Mouse (Mus musculus) neutrophil, adult 5-6 weeks (primary cell): Measurements from ENCODE around the gene Cryl1. TPM values are rescaled to one million over a fixed set of nuclear protein-coding genes. Genes with fewer than 3 reads are reported as not detected.

Experiments
- ATAC-seq: fragments of 151-379, 151-347 bp; 2 replicates; pipeline ENCODE4 v1.8.0; 2017; ENCODE audit warnings: mild to moderate bottlenecking, moderate TSS enrichment; ENCODE audit not compliant: insufficient number of reproducible peaks, poor library complexity, low FRiP score, severe bottlenecking; ENCODE audit errors: extremely low read depth
- total RNA-seq: library from RNA; stranded (forward); fragments of 200-1000 nt; gene quantifications from 2 replicates; pipeline ENCODE4 v1.2.3, GENCODE M21; 2017

Cryl1 gene
- total RNA-seq: 7.2 and 8.7 TPM in 2 replicates

DNA sequence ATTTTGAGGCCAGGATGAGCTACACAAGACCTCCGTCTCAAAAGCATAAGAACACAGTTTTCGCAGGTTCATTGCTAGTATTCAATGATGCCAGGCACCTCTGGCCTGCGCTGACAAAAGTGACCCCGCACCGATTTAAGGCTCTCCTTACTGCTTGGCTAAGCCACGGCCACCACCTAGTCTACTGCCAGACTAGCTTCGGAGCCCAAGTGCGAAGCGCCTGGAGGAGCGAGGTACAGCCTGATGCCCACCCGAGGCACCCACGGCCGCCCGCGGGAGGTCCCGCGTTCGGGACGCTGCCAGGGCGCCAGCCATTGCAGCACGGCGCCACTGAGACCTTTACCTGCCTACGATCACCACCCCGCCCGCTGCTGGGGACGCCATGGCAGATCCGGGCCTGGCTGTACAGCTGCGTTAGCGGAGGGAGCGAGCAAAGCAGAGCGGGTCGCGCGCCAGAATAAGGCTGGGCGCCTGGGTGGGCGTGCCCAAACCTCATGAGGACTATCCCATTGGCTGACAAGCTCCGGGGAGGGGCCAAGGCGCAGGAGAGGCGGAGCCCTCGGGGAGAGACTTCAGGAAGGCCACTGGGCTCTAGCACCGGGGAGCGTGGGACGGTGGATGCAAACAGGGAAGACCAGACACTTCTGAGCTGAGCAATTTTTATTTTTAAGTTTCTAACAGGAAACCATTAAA lies at the start of gene Cryl1:
Gene Cryl1, minus strand, starts transcription at position 465 of the 693 bp plus-strand sequence.
- peak; percentile 97 for ATAC-seq

GRCm38 (mm10) chr14:57430451-57430850 lies 32.1 kb upstream of the Cryl1 start:
- ATAC-seq: no peak

- 0 out of 2 replicates have a peak, but pooled peaks have one; percentile 13 for ATAC-seq
Observed at GRCm38 (mm10) chr14:57424212-57424561, 25.9 kb upstream of the Cryl1 start.

- ATAC-seq: peak; percentile 90
Observed at GRCm38 (mm10) chr14:57423432-57424211, 25.3 kb upstream of the Cryl1 start, which contains the start of gene Ift88. Gene Ift88, plus strand, starts transcription at chr14:57424062.

DNA sequence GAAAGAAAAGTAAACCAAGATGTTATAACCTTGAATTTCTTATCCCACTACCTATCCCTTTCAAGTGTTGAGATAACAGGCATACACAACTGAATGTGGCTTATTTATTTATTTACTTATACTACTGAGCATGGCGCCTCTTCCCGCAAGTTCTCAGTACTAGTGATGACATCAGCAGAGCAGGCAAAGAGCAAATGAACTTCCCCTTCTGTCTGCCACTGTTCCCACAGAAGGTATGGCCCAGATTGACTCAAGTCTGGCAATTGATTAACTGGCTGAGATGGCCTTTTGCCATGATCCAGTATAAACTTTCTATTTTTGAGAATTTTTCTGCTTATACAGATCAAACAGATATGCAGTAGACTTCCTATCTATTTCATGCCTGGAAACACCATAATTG lies 18.9 kb upstream of the Cryl1 start:
- no peak for ATAC-seq

DNA sequence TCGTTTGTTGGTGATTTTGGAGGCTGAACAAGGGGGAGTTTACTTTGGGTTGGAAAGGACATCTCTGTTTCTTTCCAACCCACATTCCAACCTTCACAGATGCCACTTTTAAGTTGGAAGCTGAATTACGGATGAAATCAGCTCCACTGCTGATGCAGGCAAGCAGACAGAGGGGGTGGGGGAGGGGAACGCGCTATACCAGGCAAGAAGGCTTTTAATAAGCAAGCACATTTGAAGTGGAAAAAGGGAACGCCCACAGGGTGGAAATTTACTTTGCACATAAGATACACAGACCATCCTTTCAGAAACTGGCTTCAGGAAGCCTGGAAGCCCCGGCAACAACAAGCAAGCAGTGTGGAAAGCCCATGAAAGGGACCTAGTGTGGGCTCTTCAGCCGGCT lies 13.8 kb upstream of the Cryl1 start:
- no peak for ATAC-seq

GRCm38 (mm10) chr14:57409106-57409505 lies 10.8 kb upstream of the Cryl1 start:
- no peak for ATAC-seq

- no peak for ATAC-seq
Observed at GRCm38 (mm10) chr14:57408100-57408499, 9.8 kb upstream of the Cryl1 start.

DNA sequence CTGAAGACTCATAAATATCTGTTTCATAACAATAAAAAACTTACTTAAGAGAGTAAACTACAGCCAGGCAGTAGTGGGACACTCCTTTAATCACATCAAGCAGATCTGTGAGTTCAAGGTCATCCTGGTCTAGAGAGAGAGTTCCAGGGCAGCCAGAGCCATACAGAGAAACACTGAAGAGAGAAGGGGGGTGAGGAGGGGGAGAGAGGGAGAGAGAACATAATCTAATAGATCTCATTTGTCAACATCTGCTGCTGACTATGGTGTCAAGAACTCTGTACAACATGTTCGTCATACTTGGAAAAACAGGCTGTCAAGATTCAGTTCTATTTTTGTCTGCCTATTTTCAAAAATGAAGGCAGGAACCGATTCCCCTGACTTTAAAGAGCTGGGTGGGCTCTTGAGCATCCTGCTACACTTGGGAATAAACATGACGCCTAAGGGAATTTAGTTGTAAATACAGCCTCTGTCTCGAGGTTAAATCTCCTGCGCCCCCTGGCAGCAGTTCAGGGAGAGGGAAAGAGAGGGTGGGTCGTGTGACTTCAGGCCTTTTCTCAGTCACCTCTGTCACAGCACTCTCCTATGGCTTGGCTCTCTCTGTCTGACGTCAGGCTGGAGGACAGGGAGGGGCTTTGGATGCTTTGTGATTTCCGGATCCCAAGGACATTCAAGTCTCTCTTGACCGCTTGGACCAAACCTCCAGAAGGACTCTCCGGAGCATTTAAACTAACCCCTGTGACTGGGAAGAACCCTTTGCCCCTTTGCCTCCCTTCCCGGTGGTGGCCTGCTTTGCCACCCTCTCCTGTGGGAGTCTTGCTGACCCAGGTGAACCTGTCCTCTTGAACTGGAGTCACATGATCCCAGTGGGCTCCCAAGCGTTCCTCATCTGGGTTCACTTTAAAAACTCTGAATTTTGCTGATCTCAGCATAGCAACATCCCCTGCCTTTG lies 9.0 kb upstream of the Cryl1 start:
- no peak for ATAC-seq

- ATAC-seq: no peak
Observed at GRCm38 (mm10) chr14:57402815-57403214, 4.5 kb upstream of the Cryl1 start.

DNA sequence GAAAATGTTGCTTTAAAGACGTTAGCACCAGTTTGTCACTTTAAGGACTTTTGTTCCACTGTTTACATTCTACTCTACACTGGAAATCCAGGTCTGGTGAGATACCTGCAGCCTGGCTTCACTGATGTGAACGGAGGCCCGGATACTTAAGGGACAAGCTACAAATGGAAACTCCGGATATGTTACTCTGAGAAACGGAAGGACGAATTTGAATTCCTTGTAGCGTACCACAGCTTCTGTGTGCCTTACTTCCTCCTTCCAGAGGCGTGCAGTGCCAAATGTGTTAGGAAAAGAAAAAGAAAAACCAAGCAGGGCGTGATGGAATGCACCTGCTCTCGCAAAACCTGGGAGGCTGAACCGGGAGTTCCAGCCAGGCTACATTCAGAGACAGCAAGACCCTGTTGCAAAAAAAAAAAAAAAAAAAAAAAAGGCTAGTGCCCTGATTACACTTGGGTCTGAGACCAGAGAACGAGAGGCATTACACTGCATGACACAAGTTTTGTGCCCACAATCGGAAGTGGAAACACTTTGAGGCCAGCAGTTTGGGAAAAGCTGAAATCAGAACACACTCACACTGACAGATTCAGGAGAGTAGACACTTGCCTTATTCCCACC lies 591 bp upstream of the Cryl1 start:
- ATAC-seq: no peak

GRCm38 (mm10) chr14:57397221-57397620 lies 1.1 kb downstream of the Cryl1 start:
- no peak for ATAC-seq

DNA sequence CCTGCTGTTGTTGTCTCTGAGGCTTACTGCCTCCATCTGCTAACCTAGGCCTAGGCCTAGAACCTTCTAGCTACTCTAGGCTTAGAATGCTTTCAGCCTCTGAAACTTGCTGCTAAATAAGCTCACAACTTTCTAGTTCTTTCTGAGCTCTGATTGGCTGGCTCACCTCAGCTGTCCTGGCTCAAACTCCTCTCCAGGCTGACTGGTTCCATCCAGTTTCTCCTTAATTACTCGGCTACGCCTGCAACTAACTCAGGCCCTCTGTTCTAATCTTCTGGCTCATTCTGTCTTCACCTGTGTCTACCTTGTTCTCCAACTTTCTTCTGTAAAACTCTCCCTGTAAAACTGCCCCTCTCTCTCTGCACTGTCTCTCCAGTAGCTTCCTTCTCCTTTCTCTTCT lies 2.9 kb downstream of the Cryl1 start:
- no peak for ATAC-seq

DNA sequence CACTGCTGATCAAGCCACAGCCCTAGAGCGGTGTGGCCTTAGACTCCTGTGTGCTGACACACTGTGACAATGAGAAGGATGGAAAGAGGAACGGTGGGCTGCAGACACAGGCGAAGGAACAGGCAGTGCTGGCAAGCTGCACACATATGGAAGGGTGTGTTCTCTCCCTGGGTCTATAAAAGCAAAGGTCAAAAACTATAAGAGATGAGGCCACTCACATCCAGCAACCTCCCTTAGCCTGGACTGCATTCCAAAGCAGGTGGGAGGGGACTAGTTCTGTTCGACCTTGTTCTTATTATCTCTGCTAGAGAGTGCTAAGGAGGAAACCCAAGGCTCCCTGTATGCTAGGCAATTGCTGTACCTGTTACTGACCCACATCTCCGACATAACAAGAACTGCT lies 6.1 kb downstream of the Cryl1 start:
- ATAC-seq: no peak

- ATAC-seq: no peak
Observed at GRCm38 (mm10) chr14:57391621-57392020, 6.7 kb downstream of the Cryl1 start.

DNA sequence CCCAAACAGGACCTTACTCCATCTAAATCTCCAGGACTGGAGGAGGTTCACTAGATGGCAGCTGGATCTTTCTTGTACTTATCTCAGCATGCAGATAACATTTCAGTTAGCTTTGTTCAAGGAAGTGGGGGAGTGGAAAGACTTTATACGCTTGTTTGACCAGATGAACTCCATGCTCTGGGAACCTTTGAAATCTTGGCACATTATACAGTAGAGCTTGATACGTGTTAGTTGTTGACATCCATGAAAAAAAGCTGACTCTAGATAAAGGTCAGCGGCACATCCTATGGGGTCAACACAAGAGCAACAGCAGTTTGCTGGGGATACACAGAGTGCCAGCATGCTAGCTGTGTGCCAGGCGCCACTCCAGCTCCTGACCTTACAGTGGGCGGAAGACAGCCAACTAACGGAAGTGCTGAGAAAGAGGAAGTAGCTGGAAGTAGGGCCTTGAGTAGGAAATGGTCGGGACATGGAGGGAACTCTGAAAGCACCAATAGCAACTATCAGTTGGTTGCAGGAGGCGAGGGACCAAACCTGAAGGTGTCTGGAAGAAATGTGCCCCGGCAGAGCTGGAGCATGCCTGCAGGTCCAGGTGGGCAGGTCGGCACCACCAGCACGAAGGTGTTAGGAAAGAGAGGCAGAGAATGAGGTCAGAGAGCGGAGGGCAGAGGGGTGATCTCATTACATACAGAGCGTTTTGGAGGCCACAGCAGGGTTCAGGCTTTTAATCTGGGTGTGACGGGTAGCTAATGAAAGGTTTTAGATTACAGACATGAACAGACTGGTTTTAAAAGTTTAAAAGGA lies 11.4 kb downstream of the Cryl1 start:
- 0 out of 2 replicates have a peak, but pooled peaks have one; percentile 23 for ATAC-seq

DNA sequence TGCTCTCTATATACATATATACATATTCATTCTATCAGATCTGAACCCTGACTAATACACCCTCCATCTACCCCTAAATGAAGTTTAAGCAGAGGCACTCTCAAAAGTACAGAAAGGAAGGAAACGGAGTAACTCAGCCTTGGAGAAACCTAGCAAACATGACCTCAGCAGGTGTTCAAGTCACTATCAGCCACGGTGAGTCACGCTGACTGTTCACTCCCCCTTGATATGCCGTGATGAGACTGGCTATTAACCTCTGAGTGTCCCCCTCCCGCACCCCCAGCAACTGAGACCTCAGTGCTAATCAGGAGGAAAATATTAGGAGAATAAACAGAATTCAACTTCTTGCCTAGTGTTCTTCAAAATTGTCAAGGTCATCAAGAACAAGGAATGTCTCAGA lies 12.7 kb downstream of the Cryl1 start:
- no peak for ATAC-seq

DNA sequence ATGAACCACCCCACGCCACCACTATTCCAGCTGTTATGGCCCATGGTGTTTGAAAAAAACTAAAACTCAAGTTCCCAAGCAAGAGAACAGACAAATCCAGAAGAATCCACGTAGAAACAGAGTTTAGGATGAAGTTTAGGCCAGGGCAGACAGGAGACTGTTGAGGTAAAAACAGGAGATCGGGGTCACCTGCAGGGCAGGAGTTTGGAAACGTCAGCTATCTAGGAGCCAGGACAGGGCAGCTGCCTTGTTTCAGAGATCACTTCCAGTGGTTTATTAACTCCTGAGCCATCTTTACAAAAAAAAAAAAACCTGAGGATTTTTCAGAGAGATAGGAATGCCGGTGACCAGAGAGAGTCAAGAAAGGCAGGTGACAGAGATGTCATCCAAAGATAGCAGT lies 20.8 kb downstream of the Cryl1 start:
- ATAC-seq: no peak
